Mouse (Mus musculus): ENCODE results near the gene Brwd1. TPM values are rescaled to one million over a fixed set of nuclear protein-coding genes. Genes with fewer than 3 reads are reported as not detected.
A peak's percentile ranks its signal among the peaks of the same experiment; 100 is the strongest.
"Not testable (repeated sequence)": the region's sequence is repeated elsewhere in the genome, so short reads cannot be mapped to it uniquely, and the experiment has no call there.

Gene Brwd1
- polyA plus RNA-seq, 1 experiment from 2014 or later: 45.4 TPM

GRCm38 (mm10) chr16:96114729-96115128, 32.4 kb upstream of the Brwd1 start:
- ATAC-seq (replicated peaks; ENCODE audit: low FRiP score, low read depth): no peak
- Histone ChIP-seq H3K9ac (ENCODE audit: low read depth, low read length) (no peak overlapping the region), H3K9me3 (replicated peaks; ENCODE audit: low read length) (no peaks in the 10 kb centered on the region), H3K4me2 (ENCODE audit: low read length) (no peak overlapping the region), H3K36me3 (ENCODE audit: insufficient read depth, low read length) (no peaks in the 10 kb centered on the region), H3K4me3 (replicated peaks; ENCODE audit: low read depth, low read length) (no peak overlapping the region), H3K4me1 (replicated peaks; ENCODE audit: insufficient read depth, low read length) (no peaks in the 10 kb centered on the region), H3K27ac (no peak overlapping the region), H3K27me3 (ENCODE audit: insufficient read depth, low read length) (no peaks in the 10 kb centered on the region)
- TF ChIP-seq CTCF (IDR thresholded peaks at IDR 0.05; ENCODE audit: low read depth): peak; percentile 42
- DNase-seq (ENCODE audit: low spot score): no peak
- 61% methylated on average over 4 of the region's 4 CpGs for WGBS

- Histone ChIP-seq H3K4me1 (replicated peaks; ENCODE audit: insufficient read depth, low read length) (no peaks in the 10 kb centered on the region), H3K27me3 (ENCODE audit: insufficient read depth, low read length) (no peaks in the 10 kb centered on the region), H3K9me3 (replicated peaks; ENCODE audit: low read length) (no peaks in the 10 kb centered on the region), H3K4me2 (ENCODE audit: low read length) (no peak overlapping the region), H3K27ac (no peak overlapping the region), H3K4me3 (replicated peaks; ENCODE audit: low read depth, low read length) (no peak overlapping the region), H3K36me3 (ENCODE audit: insufficient read depth, low read length) (no peaks in the 10 kb centered on the region), H3K9ac (ENCODE audit: low read depth, low read length) (no peak overlapping the region)
- WGBS: 55% methylated on average over 2 of the region's 2 CpGs
- DNase-seq (ENCODE audit: low spot score) (no peak), ATAC-seq (replicated peaks; ENCODE audit: low FRiP score, low read depth) (no peak)
- no peak for TF ChIP-seq CTCF (IDR thresholded peaks at IDR 0.05; ENCODE audit: low read depth)
Observed at GRCm38 (mm10) chr16:96112769-96113168, 30.4 kb upstream of the Brwd1 start.

- TF ChIP-seq CTCF (IDR thresholded peaks at IDR 0.05; ENCODE audit: low read depth): no peak
Observed at GRCm38 (mm10) chr16:96110655-96111345, 28.5 kb upstream of the Brwd1 start.

DNA sequence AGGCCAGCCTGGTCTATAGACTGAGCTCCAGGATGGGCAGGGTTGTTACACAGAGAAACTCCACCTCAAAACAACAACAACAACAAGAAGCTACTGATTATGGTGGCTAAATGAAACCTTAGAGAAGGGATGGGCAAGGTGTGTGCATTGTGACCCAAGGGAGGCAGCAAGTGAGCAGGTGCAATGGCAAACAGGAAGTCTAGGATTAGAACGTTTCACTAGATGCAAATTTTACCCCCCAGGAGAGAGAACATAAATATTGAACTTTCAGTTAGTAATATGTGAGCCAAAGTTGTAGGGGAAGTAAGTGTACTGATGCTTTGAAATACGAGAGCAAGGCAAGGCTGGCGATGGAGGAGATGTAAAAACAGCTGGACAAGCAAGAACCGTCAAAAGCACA, 27.3 kb upstream of the Brwd1 start:
- H3K4me3 ChIP-seq (replicated peaks; ENCODE audit: low read depth, low read length): no peak overlapping the region
- H3K9ac ChIP-seq (ENCODE audit: low read depth, low read length): no peak overlapping the region
- no peaks in the 10 kb centered on the region for H3K4me1 ChIP-seq (replicated peaks; ENCODE audit: insufficient read depth, low read length)
- H3K9me3 ChIP-seq (replicated peaks; ENCODE audit: low read length): no peaks in the 10 kb centered on the region
- no peak for TF ChIP-seq CTCF (IDR thresholded peaks at IDR 0.05; ENCODE audit: low read depth)
- DNase-seq (ENCODE audit: low spot score) (no peak), ATAC-seq (replicated peaks; ENCODE audit: low FRiP score, low read depth) (no peak)
- WGBS: 40% methylated on average over 4 of the region's 4 CpGs
- no peak overlapping the region for H3K4me2 ChIP-seq (ENCODE audit: low read length)
- H3K27ac ChIP-seq: no peak overlapping the region
- H3K27me3 ChIP-seq (ENCODE audit: insufficient read depth, low read length): no peaks in the 10 kb centered on the region
- H3K36me3 ChIP-seq (ENCODE audit: insufficient read depth, low read length): no peaks in the 10 kb centered on the region

More at GRCm38 (mm10) chr16:96110655-96111345, 28.5 kb upstream of the Brwd1 start:
- Histone ChIP-seq H3K9me3 (replicated peaks; ENCODE audit: low read length) (no peaks in the 10 kb centered on the region), H3K4me1 (replicated peaks; ENCODE audit: insufficient read depth, low read length) (no peaks in the 10 kb centered on the region), H3K27me3 (ENCODE audit: insufficient read depth, low read length) (no peaks in the 10 kb centered on the region), H3K4me3 (replicated peaks; ENCODE audit: low read depth, low read length) (no peak overlapping the region), H3K36me3 (ENCODE audit: insufficient read depth, low read length) (no peaks in the 10 kb centered on the region), H3K27ac (no peak overlapping the region), H3K9ac (ENCODE audit: low read depth, low read length) (no peak overlapping the region), H3K4me2 (ENCODE audit: low read length) (no peak overlapping the region)
- 80% methylated on average over 5 of the region's 5 CpGs for WGBS
- DNase-seq (ENCODE audit: low spot score): no peak
- no peak for ATAC-seq (replicated peaks; ENCODE audit: low FRiP score, low read depth)

DNA sequence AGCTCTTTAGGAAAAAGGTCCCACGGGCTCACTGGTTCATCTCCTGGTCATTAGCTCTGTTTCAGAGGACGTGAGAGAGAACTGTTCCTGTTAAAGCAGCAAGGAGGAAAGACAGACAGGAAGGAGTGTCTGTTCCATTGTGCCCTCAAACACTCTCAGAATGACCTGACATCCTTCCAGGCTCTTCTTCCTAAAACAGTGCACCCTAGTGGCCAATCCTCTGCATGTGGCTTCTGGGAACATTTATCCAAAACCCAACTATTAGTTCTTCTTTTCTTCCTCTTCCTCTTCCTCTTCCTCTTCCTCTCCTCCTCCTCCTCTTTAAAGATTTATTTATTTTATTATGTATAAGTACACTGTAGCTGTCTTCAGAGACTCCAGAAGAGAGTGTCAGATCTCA, 20.7 kb upstream of the Brwd1 start:
- Histone ChIP-seq H3K9ac (ENCODE audit: low read depth, low read length) (no peak overlapping the region), H3K4me3 (replicated peaks; ENCODE audit: low read depth, low read length) (no peak overlapping the region), H3K27me3 (ENCODE audit: insufficient read depth, low read length) (no peaks in the 10 kb centered on the region), H3K27ac (no peak overlapping the region), H3K36me3 (ENCODE audit: insufficient read depth, low read length) (no peaks in the 10 kb centered on the region), H3K4me2 (ENCODE audit: low read length) (no peak overlapping the region), H3K4me1 (replicated peaks; ENCODE audit: insufficient read depth, low read length) (no peaks in the 10 kb centered on the region), H3K9me3 (replicated peaks; ENCODE audit: low read length) (no peaks in the 10 kb centered on the region)
- peak; percentile 56 for DNase-seq (ENCODE audit: low spot score)
- WGBS: 44% methylated on average over 2 of the region's 2 CpGs
- no peak for ATAC-seq (replicated peaks; ENCODE audit: low FRiP score, low read depth)
- peak; percentile 70 for TF ChIP-seq CTCF (IDR thresholded peaks at IDR 0.05; ENCODE audit: low read depth)

- DNase-seq (ENCODE audit: low spot score); H3K4me3 ChIP-seq (replicated peaks; ENCODE audit: low read depth, low read length); H3K4me1 ChIP-seq (replicated peaks; ENCODE audit: insufficient read depth, low read length); H3K27me3 ChIP-seq (ENCODE audit: insufficient read depth, low read length); H3K27ac ChIP-seq; H3K4me2 ChIP-seq (ENCODE audit: low read length); ATAC-seq (replicated peaks; ENCODE audit: low FRiP score, low read depth); H3K9ac ChIP-seq (ENCODE audit: low read depth, low read length); H3K9me3 ChIP-seq (replicated peaks; ENCODE audit: low read length); H3K36me3 ChIP-seq (ENCODE audit: insufficient read depth, low read length): not testable (repeated sequence)
Observed at GRCm38 (mm10) chr16:96097811-96098210, 15.5 kb upstream of the Brwd1 start.

DNA sequence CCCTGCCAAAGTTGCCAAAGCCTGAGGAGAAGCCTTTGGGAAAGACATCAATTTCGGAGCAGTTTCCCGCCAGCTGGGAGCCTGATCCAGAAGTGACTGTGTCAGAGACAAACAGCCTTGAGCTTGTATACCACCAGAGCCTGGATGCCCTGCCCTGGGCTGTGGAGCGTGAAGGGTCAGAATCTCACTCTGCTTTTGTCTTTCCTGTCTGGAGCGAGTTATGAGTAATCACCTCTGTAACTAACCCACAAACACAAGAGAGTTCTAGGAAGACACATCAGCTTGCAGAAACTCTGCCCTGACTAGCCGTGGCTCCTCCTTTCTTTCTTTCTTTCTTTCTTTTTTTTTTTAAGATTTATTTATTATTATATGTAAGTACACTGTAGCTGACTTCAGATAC, 13.6 kb upstream of the Brwd1 start:
- H3K9ac ChIP-seq (ENCODE audit: low read depth, low read length): no peak overlapping the region
- TF ChIP-seq CTCF (IDR thresholded peaks at IDR 0.05; ENCODE audit: low read depth): no peak
- DNase-seq (ENCODE audit: low spot score) (no peak), ATAC-seq (replicated peaks; ENCODE audit: low FRiP score, low read depth) (no peak)
- H3K27ac ChIP-seq: no peak overlapping the region
- H3K27me3 ChIP-seq (ENCODE audit: insufficient read depth, low read length): no peaks in the 10 kb centered on the region
- no peak overlapping the region for H3K4me2 ChIP-seq (ENCODE audit: low read length)
- WGBS: 72% methylated on average over 5 of the region's 5 CpGs
- H3K36me3 ChIP-seq (ENCODE audit: insufficient read depth, low read length): no peaks in the 10 kb centered on the region
- 0 out of 2 replicates have a peak, but pooled peaks cover 4% of the 10 kb centered on the region for H3K4me1 ChIP-seq (replicated peaks; ENCODE audit: insufficient read depth, low read length)
- H3K4me3 ChIP-seq (replicated peaks; ENCODE audit: low read depth, low read length): no peak overlapping the region
- no peaks in the 10 kb centered on the region for H3K9me3 ChIP-seq (replicated peaks; ENCODE audit: low read length)

All from kidney, postnatal 0 days (tissue).